ENCODE assay signal across 8 mouse cellular contexts in the genomic region with DNA sequence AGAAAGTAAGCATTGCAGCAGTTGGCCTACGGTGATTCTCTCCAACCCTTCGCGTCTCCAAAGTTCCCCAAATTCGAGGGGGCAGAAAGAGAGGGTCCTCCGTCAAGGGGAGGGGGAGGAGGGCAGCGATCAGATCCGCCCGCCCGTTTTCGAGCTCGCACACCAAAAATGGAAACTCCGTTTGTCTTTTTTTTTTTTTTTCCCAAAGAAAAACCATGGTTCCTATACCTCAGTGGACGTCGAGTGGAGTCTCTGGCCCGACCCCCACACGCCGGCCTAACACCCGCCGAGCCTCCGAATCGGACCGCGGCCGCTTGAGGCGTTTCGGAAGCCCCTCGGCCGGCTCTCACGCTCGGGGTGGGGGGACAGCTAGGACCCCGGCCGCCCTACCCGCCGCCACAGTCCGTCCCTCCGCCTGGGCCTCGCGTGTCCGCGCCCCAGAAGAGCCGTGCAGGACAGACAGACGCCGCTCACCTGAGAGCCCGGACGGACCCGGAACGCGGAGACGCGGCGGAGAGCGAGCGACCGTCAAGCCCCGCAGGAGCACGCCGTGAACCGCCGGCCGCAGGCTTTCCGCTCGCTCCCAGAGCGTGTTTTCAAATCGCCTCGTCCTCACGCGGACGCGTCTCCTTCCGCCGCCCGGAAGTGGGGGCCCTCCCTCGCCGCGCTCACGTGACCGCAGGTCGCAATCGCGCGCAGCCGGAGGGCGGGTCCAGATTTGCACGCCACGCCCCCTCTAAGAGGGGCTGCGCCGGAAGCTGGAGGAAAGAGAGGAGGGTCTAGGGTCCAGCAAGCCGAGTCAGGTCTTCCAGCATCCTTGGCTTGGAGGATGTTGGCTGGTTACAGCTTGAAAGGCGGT. TPM values are rescaled to one million over a fixed set of nuclear protein-coding genes. Genes with fewer than 3 reads are reported as not detected.
DNase-seq lines count a peak whose midpoint lies in the region; ATAC-seq lines count a peak whose summit lies in the region.

Gene Tex10 (minus strand): TSS at position 668 of the 859 bp plus-strand sequence.

- H3K9me3 ChIP-seq in intestine, embryonic 14.5 days (ENCODE audit: control insufficient read depth, low read length): no peaks in the 10 kb centered on the region

- H3K27me3 ChIP-seq in intestine, embryonic 14.5 days (replicated peaks; ENCODE audit: control insufficient read depth, insufficient read depth, low read length): no peaks in the 10 kb centered on the region

- ATAC-seq in intestine, embryonic 14.5 days (replicated peaks; ENCODE audit: low FRiP score, low TSS enrichment, low read depth): peak; percentile 94

- intact Hi-C loops in left cerebral cortex, postnatal 14 days (cut with DNase I): loop anchor here (5.0 kb wide), 1 partner anchor 209 kb away; no protein-coding TSS in a partner anchor

- under 1% methylated on average over 89 of the region's 89 CpGs for WGBS in intestine, embryonic 14.5 days

- peaks cover 19% of the 10 kb centered on the region for H3K36me3 ChIP-seq in intestine, embryonic 14.5 days (ENCODE audit: control insufficient read depth, insufficient read depth, low read length)

- peak; percentile 90 to 92 for DNase-seq in adrenal gland, adult 18-20 months (ENCODE audit: low spot score in 2 of 2)
- peak; percentile 97 for DNase-seq in embryo, embryonic 11 days
- peak; percentile 86 for DNase-seq in gastrocnemius, postnatal 25 days
- peak; percentile 93 for DNase-seq in intestine, embryonic 14.5 days (ENCODE audit: low spot score)
- peak; percentile 74 to 88 for DNase-seq in left cerebral cortex, postnatal 14 days (ENCODE audit: low spot score in 2 of 2)
- peak; percentile 96 for DNase-seq in mesoderm, embryonic 11.5 days (ENCODE audit: low read depth, low spot score)
- DNase-seq in right cerebral cortex, postnatal 36 days (ENCODE audit: low spot score in 2 of 2): peak; percentile 77 to 79
- peak; percentile 90 for DNase-seq in yolk sac, embryonic 10.5 days (ENCODE audit: low spot score)

- peaks cover 15% of the 10 kb centered on the region for H3K4me1 ChIP-seq in intestine, embryonic 14.5 days (replicated peaks; ENCODE audit: control insufficient read depth, insufficient read depth, low read length)

- H3K9ac ChIP-seq in intestine, embryonic 14.5 days (ENCODE audit: low read length): peak within 1 kb of the TSS; percentile 96

- peak within 1 kb of the TSS; percentile 57 for H3K4me2 ChIP-seq in intestine, embryonic 14.5 days (ENCODE audit: low read length)

- H3K27ac ChIP-seq in intestine, embryonic 14.5 days (ENCODE audit: low read depth): peak within 1 kb of the TSS; percentile 90

- peak within 1 kb of the TSS; percentile 97 for H3K4me3 ChIP-seq in intestine, embryonic 14.5 days (ENCODE audit: low read depth, low read length)

RNA-seq across cellular contexts. Expression of gene Tex10, which starts in this region (rescaled TPM):
- total RNA-seq in adrenal gland, adult 18-20 months (2021): 10 to 100 TPM; 17.1 to 28.5 TPM
- 1 to 10 TPM; 8.6 to 8.7 TPM for total RNA-seq in gastrocnemius, postnatal 25 days (2021)
- 70.4 and 79.0 TPM in 2 replicates for polyA plus RNA-seq in intestine, embryonic 14.5 days (2014; fragmentation: Nextera tagmentation; extraction: Ambion mirVana)
- total RNA-seq in left cerebral cortex, postnatal 14 days (2021): 10 to 100 TPM; 22.9 to 23.3 TPM

Comparison
In these comparisons a context has a peak if more than half of its experiments do, and no peak if none do; other contexts are left out.
1. Peak in every context shown above with its lines: DNase-seq, ATAC-seq, H3K4me3 ChIP-seq and H3K27ac ChIP-seq.